Mouse (Mus musculus) CH12.LX (cell line): ENCODE measurements around the gene Ghrhr. TPM values are rescaled to one million over a fixed set of nuclear protein-coding genes. Genes with fewer than 3 reads are reported as not detected.

Source experiments
- DNase-seq: peaks from one replicate; pipeline ENCODE4 v3.0.0-alpha.2; 2013; ENCODE audit errors: extremely low read depth
- H3K27ac ChIP-seq: 2 replicates; pipeline ENCODE4 v1.5.1; 2012; ENCODE audit warnings: low read depth, mild to moderate bottlenecking, control low read depth, moderate library complexity; ENCODE audit not compliant: insufficient read depth
- H3K27me3 ChIP-seq: replicated peaks from 2 replicates; pipeline ENCODE3; 2012; ENCODE audit warnings: inconsistent platforms
- H3K36me3 ChIP-seq, 2 experiments: replicated peaks in 1 of 2; 2 replicates each; pipeline versions ENCODE3 to v1.6.1; 2012; ENCODE audit warnings: inconsistent platforms in 1 of 2, low read length in 1 of 2, mild to moderate bottlenecking in 1 of 2, mixed read lengths in 1 of 2, moderate library complexity in 1 of 2; ENCODE audit not compliant: control insufficient read depth in 1 of 2, insufficient read depth in 1 of 2
- H3K4me1 ChIP-seq, 2 experiments: 2 replicates each; pipeline ENCODE4 v1.6.1; 2012; ENCODE audit warnings: inconsistent platforms in 1 of 2, moderate library complexity in 1 of 2; ENCODE audit not compliant: insufficient read depth in 2 of 2, control insufficient read depth in 1 of 2
- H3K4me2 ChIP-seq: 2 replicates; pipeline ENCODE4 v1.6.1; 2012; ENCODE audit warnings: low read depth, mild to moderate bottlenecking, control low read depth; ENCODE audit not compliant: poor library complexity, insufficient read depth, severe bottlenecking
- H3K4me3 ChIP-seq, 3 experiments: fragments of 150-350 bp in 1 of 3; sonication (generic) in 1 of 3; replicated peaks in 1 of 3; 2 replicates each; pipeline versions ENCODE3 to v1.5.1; 2011 to 2012; ENCODE audit warnings: low read depth in 2 of 3, low read length in 2 of 3, mild to moderate bottlenecking in 2 of 3, moderate library complexity in 2 of 3, control low read depth in 1 of 3, improper control_type of control experiment in 1 of 3, inconsistent platforms in 1 of 3, mixed read lengths in 1 of 3; ENCODE audit not compliant: poor library complexity in 1 of 3
- H3K79me2 ChIP-seq: replicated peaks from 2 replicates; pipeline ENCODE4 v1.6.1; 2012; ENCODE audit warnings: mild to moderate bottlenecking, moderate library complexity; ENCODE audit not compliant: control insufficient read depth, poor library complexity, insufficient read depth, severe bottlenecking; ENCODE audit errors: extremely low read depth
- H3K9ac ChIP-seq: 2 replicates; pipeline ENCODE4 v1.6.1; 2012; ENCODE audit warnings: low read depth, mild to moderate bottlenecking, control low read depth, moderate library complexity; ENCODE audit not compliant: insufficient read depth
- H3K9me3 ChIP-seq: replicated peaks from 2 replicates; pipeline ENCODE3; 2012; ENCODE audit warnings: low read length, inconsistent platforms, mixed read lengths
- BHLHE40 ChIP-seq: IDR thresholded peaks from 2 replicates; pipeline ENCODE4 v1.6.1; 2011; ENCODE audit warnings: mild to moderate bottlenecking, low read depth, low read length, improper control_type of control experiment
- CTCF ChIP-seq, 2 experiments: IDR thresholded peaks in 1 of 2; conservative IDR thresholded peaks in 1 of 2; 2 replicates each; pipeline ENCODE4 v1.5.1; 2011 to 2012; ENCODE audit warnings: low read depth in 2 of 2, low read length in 2 of 2, improper control_type of control experiment in 1 of 2, inconsistent platforms in 1 of 2, mild to moderate bottlenecking in 1 of 2, moderate library complexity in 1 of 2
- ELF1 ChIP-seq: IDR thresholded peaks from 2 replicates; pipeline ENCODE4 v1.6.1; 2014; ENCODE audit warnings: low read depth, mild to moderate bottlenecking, inconsistent platforms, low read length, improper control_type of control experiment
- EP300 ChIP-seq: IDR thresholded peaks from 2 replicates; pipeline ENCODE4 v1.6.1; 2011; ENCODE audit warnings: low read length, improper control_type of control experiment
- ETS1 ChIP-seq: conservative IDR thresholded peaks from 2 replicates; pipeline ENCODE4 v1.6.1; 2012; ENCODE audit warnings: low read depth, mild to moderate bottlenecking, inconsistent platforms, low read length, improper control_type of control experiment, moderate library complexity
- IRF4 ChIP-seq: IDR thresholded peaks from 2 replicates; pipeline ENCODE4 v1.6.1; 2014; ENCODE audit warnings: low read depth, mild to moderate bottlenecking, inconsistent platforms, low read length, improper control_type of control experiment
- JUN ChIP-seq: IDR thresholded peaks from 2 replicates; pipeline ENCODE4 v1.6.1; 2011; ENCODE audit warnings: low read depth, mild to moderate bottlenecking, low read length, improper control_type of control experiment, moderate library complexity; ENCODE audit not compliant: insufficient read depth
- JUND ChIP-seq: conservative IDR thresholded peaks from 2 replicates; pipeline ENCODE4 v1.6.1; 2011; ENCODE audit warnings: low read depth, low read length, improper control_type of control experiment
- KAT2A ChIP-seq: IDR thresholded peaks from 2 replicates; pipeline ENCODE4 v1.6.1; 2012; ENCODE audit warnings: low read length, improper control_type of control experiment, inconsistent platforms; ENCODE audit not compliant: insufficient replicate concordance
- MAFK ChIP-seq: IDR thresholded peaks from 2 replicates; pipeline ENCODE4 v1.6.1; 2011; ENCODE audit warnings: low read length, improper control_type of control experiment; ENCODE audit not compliant: insufficient replicate concordance
- MAX ChIP-seq: IDR thresholded peaks from 2 replicates; pipeline ENCODE4 v1.6.1; 2011; ENCODE audit warnings: low read length, improper control_type of control experiment
- MAZ ChIP-seq: IDR thresholded peaks from 2 replicates; pipeline ENCODE4 v1.6.1; 2012; ENCODE audit warnings: low read depth, mild to moderate bottlenecking, inconsistent platforms, low read length, improper control_type of control experiment, moderate library complexity
- MXI1 ChIP-seq: IDR thresholded peaks from 2 replicates; pipeline ENCODE4 v1.6.1; 2011; ENCODE audit warnings: mild to moderate bottlenecking, low read depth, low read length, improper control_type of control experiment
- MYC ChIP-seq: IDR thresholded peaks from 2 replicates; pipeline ENCODE4 v1.6.1; 2011; ENCODE audit warnings: low read depth, mild to moderate bottlenecking, improper control_type of control experiment, low read length
- NELFE ChIP-seq: IDR thresholded peaks from 2 replicates; pipeline ENCODE4 v1.6.1; 2011; ENCODE audit warnings: low read depth, low read length, improper control_type of control experiment
- NRF1 ChIP-seq: IDR thresholded peaks from 2 replicates; pipeline ENCODE4 v1.6.1; 2014; ENCODE audit warnings: low read depth, mild to moderate bottlenecking, inconsistent platforms, low read length, improper control_type of control experiment, moderate library complexity
- PAX5 ChIP-seq: IDR thresholded peaks from 2 replicates; pipeline ENCODE4 v1.6.1; 2012; ENCODE audit warnings: low read length, inconsistent platforms, mixed read lengths
- POLR2A ChIP-seq: IDR thresholded peaks from 2 replicates; pipeline ENCODE4 v1.6.1; 2011; ENCODE audit warnings: low read depth, mild to moderate bottlenecking, improper control_type of control experiment, low read length
- RAD21 ChIP-seq: IDR thresholded peaks from 2 replicates; pipeline ENCODE4 v1.6.1; 2011; ENCODE audit warnings: low read depth, mild to moderate bottlenecking, low read length, improper control_type of control experiment, moderate library complexity
- RCOR1 ChIP-seq: conservative IDR thresholded peaks from 2 replicates; pipeline ENCODE4 v1.6.1; 2012; ENCODE audit warnings: low read depth, mild to moderate bottlenecking, inconsistent platforms, low read length, improper control_type of control experiment
- TBP ChIP-seq: conservative IDR thresholded peaks from 2 replicates; pipeline ENCODE4 v1.6.1; 2011; ENCODE audit warnings: low read depth, low read length, improper control_type of control experiment
- TCF12 ChIP-seq: IDR thresholded peaks from 2 replicates; pipeline ENCODE4 v1.6.1; 2014; ENCODE audit warnings: low read depth, mild to moderate bottlenecking, inconsistent platforms, low read length, improper control_type of control experiment
- UBTF ChIP-seq: IDR thresholded peaks from 2 replicates; pipeline ENCODE4 v1.6.1; 2012; ENCODE audit warnings: low read depth, mild to moderate bottlenecking, inconsistent platforms, low read length, improper control_type of control experiment, moderate library complexity
- USF1 ChIP-seq: IDR thresholded peaks from 2 replicates; pipeline ENCODE4 v1.6.1; 2014; ENCODE audit warnings: low read depth, mild to moderate bottlenecking, inconsistent platforms, low read length, improper control_type of control experiment
- ZC3H11A ChIP-seq: IDR thresholded peaks from 2 replicates; pipeline ENCODE4 v1.6.1; 2012; ENCODE audit warnings: low read depth, mild to moderate bottlenecking, inconsistent platforms, low read length, improper control_type of control experiment
- ZKSCAN1 ChIP-seq: IDR thresholded peaks from 2 replicates; pipeline ENCODE4 v1.6.1; 2012; ENCODE audit warnings: low read depth, inconsistent platforms, low read length, improper control_type of control experiment, borderline replicate concordance
- ZMIZ1 ChIP-seq: IDR thresholded peaks from 2 replicates; pipeline ENCODE4 v1.6.1; 2012; ENCODE audit warnings: low read depth, mild to moderate bottlenecking, inconsistent platforms, low read length, improper control_type of control experiment
- ZNF384 ChIP-seq: IDR thresholded peaks from 2 replicates; pipeline ENCODE4 v1.6.1; 2012; ENCODE audit warnings: low read depth, low read length, improper control_type of control experiment, inconsistent platforms
- dilution Hi-C: fragments of 300-500 bp; cut with MboI; formaldehyde crosslinking; loops from 2 replicates; pipeline ENCODE4 v1.14.3; 2020; ENCODE audit warnings: low sequenced_read_pairs; ENCODE audit not compliant: extremely low pct_unique_long_range_greater_than_20kb, extremely low pct_ligation_motif_present
- in situ Hi-C: fragments of 300-500 bp; cut with MboI; formaldehyde crosslinking; loops from 3 replicates; pipeline ENCODE4 v1.14.3; 2019; ENCODE audit warnings: low sequenced_read_pairs, low pct_ligation_motif_present, low pct_unique_long_range_greater_than_20kb, mixed read lengths
- polyA plus RNA-seq: library from polyadenylated mRNA; unstranded; fragments of >175 nt; gene quantifications from 2 replicates; pipeline ENCODE4 v1.2.1, GENCODE M21; 2012; ENCODE audit warnings: low read depth; ENCODE audit not compliant: insufficient read length
- total RNA-seq, 2 experiments: library from RNA; depleted of rRNA; stranded (reverse); fragments of 300-350 nt in 1 of 2; fragments of >200 nt in 1 of 2; gene quantifications; 2 replicates each; pipeline ENCODE4 v1.2.3; 2012 to 2014

Gene Ghrhr
- total and polyA plus RNA-seq, 3 experiments, result not detected

DNA sequence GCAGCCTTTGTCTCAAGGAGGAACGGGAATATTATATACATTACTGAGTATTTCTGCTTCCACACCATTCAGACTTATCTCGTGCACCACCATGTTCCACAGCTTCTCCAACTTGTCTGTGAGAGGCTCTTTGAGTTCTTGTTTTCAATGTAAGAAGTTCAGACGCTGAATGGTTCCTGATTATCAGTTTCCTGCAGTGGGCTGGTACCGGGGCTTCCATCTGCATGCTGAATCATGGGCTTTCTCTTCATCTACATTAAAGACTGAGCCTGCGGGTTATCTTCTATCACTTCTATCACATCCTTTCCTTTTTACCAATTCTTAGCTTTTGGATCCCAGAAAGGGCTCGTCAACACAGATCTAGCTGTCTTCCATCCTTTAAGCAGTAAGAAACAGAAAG lies 5.3 kb upstream of the Ghrhr start:
- Histone ChIP-seq H3K27me3 (peaks cover 68% of the 10 kb centered on the region), H3K9ac (no peak overlapping the region), H3K9me3 (peaks cover 12% of the 10 kb centered on the region), H3K4me2 (no peak overlapping the region), H3K36me3 (no peaks in the 10 kb centered on the region), H3K4me1 (no peaks in the 10 kb centered on the region), H3K27ac (no peak overlapping the region), H3K4me3 (no peak overlapping the region), H3K79me2 (no peaks in the 10 kb centered on the region)
- DNase-seq, result no peak
- dilution Hi-C loops, result no loop called here
- TF ChIP-seq MXI1, result no peak
- TF ChIP-seq NELFE, result no peak
- no peak for TF ChIP-seq KAT2A
- TF ChIP-seq ZMIZ1, result no peak
- no peak for TF ChIP-seq ZKSCAN1
- no peak for TF ChIP-seq TCF12
- no peak for TF ChIP-seq MAX
- no peak for TF ChIP-seq RAD21
- no peak for TF ChIP-seq CTCF (conservative IDR thresholded peaks at IDR 0.05 in 1 of 2, IDR thresholded peaks at IDR 0.05 in 1 of 2; ENCODE audit: low read depth in 2 of 2, low read length in 2 of 2)
- no peak for TF ChIP-seq POLR2A
- TF ChIP-seq UBTF, result no peak
- TF ChIP-seq MAZ, result no peak
- no peak for TF ChIP-seq USF1
- TF ChIP-seq EP300, result no peak
- TF ChIP-seq JUND, result no peak
- TF ChIP-seq JUN, result no peak
- in situ Hi-C loops, result no loop called here

DNA sequence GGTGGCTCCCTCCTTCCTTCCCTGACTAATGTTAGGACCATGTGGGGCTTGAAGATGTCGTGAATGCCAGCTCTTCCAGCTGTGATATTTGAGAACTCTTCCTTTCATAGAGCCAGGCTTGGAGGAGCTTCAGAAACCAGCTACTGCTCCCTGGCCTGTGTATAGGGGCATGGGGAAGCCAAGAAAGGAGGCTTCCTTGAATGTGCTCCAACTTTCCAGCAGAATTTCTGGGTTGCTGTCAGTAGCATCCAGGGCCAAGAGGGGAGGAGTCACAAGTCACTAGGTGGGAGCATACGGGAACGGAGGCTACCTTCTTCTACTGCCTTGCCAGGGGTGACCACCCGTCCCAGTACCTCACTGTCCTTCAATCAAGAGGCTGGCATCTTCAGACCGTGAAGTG lies 416 bp downstream of the Ghrhr start:
- DNase-seq, result no peak
- H3K4me2 ChIP-seq, result no peak overlapping the region
- no peaks in the 10 kb centered on the region for H3K79me2 ChIP-seq
- H3K27ac ChIP-seq, result no peak overlapping the region
- no peak overlapping the region for H3K9ac ChIP-seq
- H3K9me3 ChIP-seq, result peaks cover 5% of the 10 kb centered on the region
- in situ Hi-C loops, result no loop called here
- peaks cover 74% of the 10 kb centered on the region for H3K27me3 ChIP-seq
- no peak for TF ChIP-seq BHLHE40
- no peak for TF ChIP-seq ZC3H11A
- no peak for TF ChIP-seq ETS1
- TF ChIP-seq ZNF384, result no peak
- TF ChIP-seq MAFK, result no peak
- TF ChIP-seq MAX, result no peak
- TF ChIP-seq NRF1, result no peak
- no peak for TF ChIP-seq IRF4
- TF ChIP-seq ELF1, result no peak
- TF ChIP-seq RCOR1, result no peak
- TF ChIP-seq JUN, result no peak
- no peak for TF ChIP-seq MYC
- TF ChIP-seq ZKSCAN1, result no peak
- TF ChIP-seq PAX5, result no peak
- TF ChIP-seq POLR2A, result no peak
- no peak for TF ChIP-seq TBP
- TF ChIP-seq JUND, result no peak
- TF ChIP-seq, all 38 proteins: peak for 0
- dilution Hi-C loops, result no loop called here
- Histone ChIP-seq H3K4me1 (no peaks in the 10 kb centered on the region), H3K4me3 (no peak overlapping the region), H3K36me3 (no peaks in the 10 kb centered on the region)
